In the genomic region with DNA sequence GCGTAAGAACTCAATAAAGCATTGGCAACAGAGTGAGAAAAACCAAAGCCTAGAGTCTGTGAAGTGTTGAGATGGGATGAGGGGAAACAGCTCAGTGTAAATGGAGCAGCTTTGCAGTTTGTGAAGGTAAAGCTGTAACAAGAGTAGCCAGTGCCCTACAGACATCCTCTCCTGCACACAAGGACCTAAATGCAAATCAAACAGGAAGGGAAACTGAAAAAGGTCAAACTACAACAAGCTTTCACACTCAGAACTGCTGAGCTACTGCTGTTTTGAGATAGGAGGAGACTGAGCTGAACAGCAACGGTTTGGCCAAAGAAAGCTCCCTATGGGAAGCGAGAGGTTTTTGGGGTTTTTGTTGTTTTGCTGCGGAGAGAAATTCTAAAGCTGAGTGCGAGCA, we compare ENCODE assay signal across 27 mouse cellular contexts. TPM values are rescaled to one million over a fixed set of nuclear protein-coding genes. Genes with fewer than 3 reads are reported as not detected.
DNase-seq lines count a peak whose midpoint lies in the region; ATAC-seq and TF ChIP-seq lines count a peak whose summit lies in the region.
"Had no signal": no experiment of that assay in that cellular context is flagged by ENCODE, and none has a peak within 500 bp of the region (broad histone marks: within the 10 kb centered on the region; RNA-seq: fewer than 3 reads in every experiment).

No protein-coding gene starts in this region.

- peak; percentile 82 for DNase-seq in A20 (ENCODE audit: low read depth, low spot score)
- no peak for DNase-seq in testis, postnatal 10 days (ENCODE audit: low spot score)
- no peak for DNase-seq in hindbrain, embryonic 10.5 days (ENCODE audit: low spot score)
- DNase-seq: adrenal gland, postnatal 10 days; cerebellum, adult 11-12 months; cerebellum, postnatal 10 days; gastrocnemius, postnatal 10 days; heart, postnatal 10 days; kidney, adult 2 months; layer of hippocampus, postnatal 36 days; lung, postnatal 14 days; right cerebral cortex, adult 18-20 months; right cerebral cortex, postnatal 4 days; thymus, postnatal 36 days had no signal

- H3K9me3 ChIP-seq in intestine, postnatal 0 days (ENCODE audit: control insufficient read depth) = no peaks in the 10 kb centered on the region
- H3K9me3 ChIP-seq in intestine, embryonic 16.5 days (ENCODE audit: control insufficient read depth, low read length) = no peaks in the 10 kb centered on the region
- no peaks in the 10 kb centered on the region for H3K9me3 ChIP-seq in liver, embryonic 16.5 days (replicated peaks; ENCODE audit: control insufficient read depth, low read length)
- no peaks in the 10 kb centered on the region for H3K9me3 ChIP-seq in midbrain, embryonic 16.5 days (replicated peaks; ENCODE audit: control insufficient read depth, low read length, poor library complexity, severe bottlenecking)
- no peaks in the 10 kb centered on the region for H3K9me3 ChIP-seq in hindbrain, embryonic 10.5 days
- H3K9me3 ChIP-seq: forebrain, embryonic 10.5 days; heart, embryonic 12.5 days; midbrain, embryonic 15.5 days had no signal

- no peak overlapping the region for H3K4me3 ChIP-seq in intestine, postnatal 0 days (ENCODE audit: low read depth, low read length)
- no peak overlapping the region for H3K4me3 ChIP-seq in intestine, embryonic 16.5 days (ENCODE audit: low read length)
- H3K4me3 ChIP-seq in bone marrow, adult 2 months (replicated peaks; ENCODE audit: control insufficient read depth, low read depth, low read length) = no peak overlapping the region
- no peak overlapping the region for H3K4me3 ChIP-seq in liver, embryonic 16.5 days (ENCODE audit: low read depth, low read length)
- no peak overlapping the region for H3K4me3 ChIP-seq in midbrain, embryonic 16.5 days (ENCODE audit: low read depth, low read length)
- no peak overlapping the region for H3K4me3 ChIP-seq in hindbrain, embryonic 10.5 days
- H3K4me3 ChIP-seq: forebrain, embryonic 10.5 days; heart, embryonic 12.5 days; midbrain, embryonic 15.5 days had no signal

- no peak for ATAC-seq in intestine, postnatal 0 days
- no peak for ATAC-seq in intestine, embryonic 16.5 days
- ATAC-seq in liver, embryonic 16.5 days (ENCODE audit: low read depth) = no peak
- no peak for ATAC-seq in midbrain, embryonic 16.5 days
- ATAC-seq: activated CD4-positive, CD25-positive, alpha-beta regulatory T cell, adult 4 months; CD4-positive, CD25-positive, alpha-beta regulatory T cell, adult 4 months; forebrain, embryonic 16.5 days; midbrain, embryonic 15.5 days had no signal

- H3K27me3 ChIP-seq in intestine, postnatal 0 days (replicated peaks; ENCODE audit: control insufficient read depth, insufficient read depth, low read length) = no peaks in the 10 kb centered on the region
- no peaks in the 10 kb centered on the region for H3K27me3 ChIP-seq in intestine, embryonic 16.5 days (replicated peaks; ENCODE audit: control insufficient read depth, insufficient read depth, low read length)
- H3K27me3 ChIP-seq in liver, embryonic 16.5 days (ENCODE audit: control insufficient read depth, insufficient read depth, low read depth, low read length) = no peaks in the 10 kb centered on the region
- no peaks in the 10 kb centered on the region for H3K27me3 ChIP-seq in midbrain, embryonic 16.5 days (ENCODE audit: control insufficient read depth, insufficient read depth, low read depth, low read length)
- H3K27me3 ChIP-seq in hindbrain, embryonic 10.5 days (ENCODE audit: insufficient read depth, poor library complexity, severe bottlenecking) = no peaks in the 10 kb centered on the region
- H3K27me3 ChIP-seq: heart, embryonic 12.5 days; midbrain, embryonic 15.5 days had no signal

- TF ChIP-seq CTCF in intestine, postnatal 0 days (IDR thresholded peaks at IDR 0.05; ENCODE audit: low read depth) = no peak
- TF ChIP-seq CTCF in bone marrow, adult 2 months (IDR thresholded peaks at IDR 0.05; ENCODE audit: control insufficient read depth, insufficient read depth, low read length) = no peak

- 0 out of 2 replicates have a peak overlapping the region, but pooled peaks have one; percentile 8 for H3K27ac ChIP-seq in intestine, postnatal 0 days (ENCODE audit: low read depth, low read length)
- no peak overlapping the region for H3K27ac ChIP-seq in intestine, embryonic 16.5 days (ENCODE audit: low read length)
- H3K27ac ChIP-seq in bone marrow, adult 2 months (ENCODE audit: control insufficient read depth, insufficient read depth, low read depth, low read length, poor library complexity) = peak overlapping the region; percentile 73
- H3K27ac ChIP-seq in liver, embryonic 16.5 days (ENCODE audit: low read length) = peak overlapping the region; percentile 32; the same call in 1 of the 2 replicates
- no peak overlapping the region for H3K27ac ChIP-seq in midbrain, embryonic 16.5 days (ENCODE audit: low read length)
- no peak overlapping the region for H3K27ac ChIP-seq in hindbrain, embryonic 10.5 days
- H3K27ac ChIP-seq: forebrain, embryonic 10.5 days; kidney, postnatal 0 days; liver, embryonic 14.5 days; midbrain, embryonic 15.5 days had no signal

- no peak overlapping the region for H3K4me2 ChIP-seq in intestine, postnatal 0 days (replicated peaks; ENCODE audit: low read depth)
- H3K4me2 ChIP-seq in intestine, embryonic 16.5 days (ENCODE audit: low read depth, low read length) = no peak overlapping the region
- H3K4me2 ChIP-seq in liver, embryonic 16.5 days (ENCODE audit: low read depth, low read length) = no peak overlapping the region
- H3K4me2 ChIP-seq in midbrain, embryonic 16.5 days (ENCODE audit: low read length) = no peak overlapping the region
- H3K4me2 ChIP-seq: heart, embryonic 12.5 days; midbrain, embryonic 15.5 days had no signal

- no peaks in the 10 kb centered on the region for H3K4me1 ChIP-seq in intestine, postnatal 0 days (replicated peaks; ENCODE audit: control insufficient read depth, insufficient read depth, low read length)
- H3K4me1 ChIP-seq in intestine, embryonic 16.5 days (ENCODE audit: control insufficient read depth, insufficient read depth, low read length) = peaks cover 6% of the 10 kb centered on the region; the same call in 1 of the 2 replicates
- H3K4me1 ChIP-seq in bone marrow, adult 2 months (ENCODE audit: control insufficient read depth, insufficient read depth, low read length) = peaks cover 2% of the 10 kb centered on the region; the same call in 1 of the 2 replicates
- peaks cover 9% of the 10 kb centered on the region for H3K4me1 ChIP-seq in liver, embryonic 16.5 days (ENCODE audit: control insufficient read depth, low read depth, low read length)
- peaks cover 11% of the 10 kb centered on the region for H3K4me1 ChIP-seq in midbrain, embryonic 16.5 days (ENCODE audit: control insufficient read depth, insufficient read depth, low read length)
- peaks cover 16% of the 10 kb centered on the region for H3K4me1 ChIP-seq in hindbrain, embryonic 10.5 days (replicated peaks)

- WGBS in intestine, postnatal 0 days = 93% methylated on average over 5 of the region's 5 CpGs
- WGBS in intestine, embryonic 16.5 days = 93% methylated on average over 5 of the region's 5 CpGs
- WGBS in bone marrow, adult 2 months = 88% methylated on average over 5 of the region's 5 CpGs
- WGBS in liver, embryonic 16.5 days (ENCODE audit: insufficient replicate concordance) = 81% methylated on average over 5 of the region's 5 CpGs
- 93% methylated on average over 5 of the region's 5 CpGs for WGBS in midbrain, embryonic 16.5 days
- 91% methylated on average over 5 of the region's 5 CpGs for WGBS in hindbrain, embryonic 10.5 days

- no peak for TF ChIP-seq POLR2A in bone marrow, adult 2 months (IDR thresholded peaks at IDR 0.05; ENCODE audit: borderline replicate concordance, control insufficient read depth, low read depth, low read length)

- no peak overlapping the region for H3K9ac ChIP-seq in intestine, postnatal 0 days (ENCODE audit: low read depth, low read length)
- no peak overlapping the region for H3K9ac ChIP-seq in intestine, embryonic 16.5 days (ENCODE audit: low read depth, low read length)
- no peak overlapping the region for H3K9ac ChIP-seq in liver, embryonic 16.5 days (ENCODE audit: low read depth, low read length)
- H3K9ac ChIP-seq in midbrain, embryonic 16.5 days (ENCODE audit: low read depth, low read length) = no peak overlapping the region
- H3K9ac ChIP-seq: heart, embryonic 12.5 days; liver, embryonic 14.5 days; midbrain, embryonic 15.5 days had no signal

- peaks cover 32% of the 10 kb centered on the region for H3K36me3 ChIP-seq in intestine, postnatal 0 days (ENCODE audit: control insufficient read depth, insufficient read depth)
- peaks cover 10% of the 10 kb centered on the region for H3K36me3 ChIP-seq in intestine, embryonic 16.5 days (ENCODE audit: control insufficient read depth, insufficient read depth, low read length)
- H3K36me3 ChIP-seq in liver, embryonic 16.5 days (ENCODE audit: control insufficient read depth, insufficient read depth) = peaks cover 24% of the 10 kb centered on the region
- peaks cover 10% of the 10 kb centered on the region for H3K36me3 ChIP-seq in midbrain, embryonic 16.5 days (ENCODE audit: control insufficient read depth, insufficient read depth, low read length)
- peaks cover 86% of the 10 kb centered on the region for H3K36me3 ChIP-seq in hindbrain, embryonic 10.5 days

RNA-seq across cellular contexts. Expression of gene Zbtb3, which starts 4.5 kb away (rescaled TPM):
- 1.9 and 2.0 TPM in 2 replicates for polyA plus RNA-seq in intestine, postnatal 0 days (2015; fragmentation: Nextera tagmentation; extraction: Ambion mirVana)
- polyA plus RNA-seq in intestine, embryonic 16.5 days (2015; fragmentation: Nextera tagmentation; extraction: Ambion mirVana) = 3.6 and 4.1 TPM in 2 replicates
- polyA plus RNA-seq in bone marrow, adult 2 months (2011; ENCODE audit: insufficient read depth, insufficient read length, low replicate concordance, missing spikeins) = 1.1 and 3.0 TPM in 2 replicates
- polyA plus RNA-seq in liver, embryonic 16.5 days (2015; fragmentation: Nextera tagmentation; extraction: Ambion mirVana) = 1.0 and 1.5 TPM in 2 replicates
- 7.6 and 8.9 TPM in 2 replicates for polyA plus RNA-seq in midbrain, embryonic 16.5 days (2015; fragmentation: Nextera tagmentation; extraction: Ambion mirVana)
- polyA plus RNA-seq in hindbrain, embryonic 10.5 days (2016; fragmentation: Nextera tagmentation; extraction: Ambion mirVana) = 7.2 and 8.3 TPM in 2 replicates

RNA-seq across cellular contexts. Expression of gene Polr2g, which starts 8.4 kb away (rescaled TPM):
- polyA plus RNA-seq in intestine, postnatal 0 days (2015; fragmentation: Nextera tagmentation; extraction: Ambion mirVana) = 114 and 115 TPM in 2 replicates
- polyA plus RNA-seq in intestine, embryonic 16.5 days (2015; fragmentation: Nextera tagmentation; extraction: Ambion mirVana) = 130 and 138 TPM in 2 replicates
- polyA plus RNA-seq in bone marrow, adult 2 months (2011; ENCODE audit: insufficient read depth, insufficient read length, low replicate concordance, missing spikeins) = 38.0 and 61.1 TPM in 2 replicates
- polyA plus RNA-seq in liver, embryonic 16.5 days (2015; fragmentation: Nextera tagmentation; extraction: Ambion mirVana) = 56.4 and 64.8 TPM in 2 replicates
- 136 and 140 TPM in 2 replicates for polyA plus RNA-seq in midbrain, embryonic 16.5 days (2015; fragmentation: Nextera tagmentation; extraction: Ambion mirVana)
- 189 and 194 TPM in 2 replicates for polyA plus RNA-seq in hindbrain, embryonic 10.5 days (2016; fragmentation: Nextera tagmentation; extraction: Ambion mirVana)

RNA-seq across cellular contexts. Expression of gene Ttc9c, which starts 12.3 kb away (rescaled TPM):
- 18.2 and 19.9 TPM in 2 replicates for polyA plus RNA-seq in intestine, postnatal 0 days (2015; fragmentation: Nextera tagmentation; extraction: Ambion mirVana)
- 36.0 and 44.0 TPM in 2 replicates for polyA plus RNA-seq in intestine, embryonic 16.5 days (2015; fragmentation: Nextera tagmentation; extraction: Ambion mirVana)
- polyA plus RNA-seq in bone marrow, adult 2 months (2011; ENCODE audit: insufficient read depth, insufficient read length, low replicate concordance, missing spikeins) = 18.1 and 20.3 TPM in 2 replicates
- polyA plus RNA-seq in liver, embryonic 16.5 days (2015; fragmentation: Nextera tagmentation; extraction: Ambion mirVana) = 21.6 and 22.9 TPM in 2 replicates
- 55.0 and 61.6 TPM in 2 replicates for polyA plus RNA-seq in midbrain, embryonic 16.5 days (2015; fragmentation: Nextera tagmentation; extraction: Ambion mirVana)
- 52.0 and 67.5 TPM in 2 replicates for polyA plus RNA-seq in hindbrain, embryonic 10.5 days (2016; fragmentation: Nextera tagmentation; extraction: Ambion mirVana)

RNA-seq across cellular contexts. Expression of gene Hnrnpul2, which starts 13.0 kb away (rescaled TPM):
- 5.4 and 6.0 TPM in 2 replicates for polyA plus RNA-seq in intestine, postnatal 0 days (2015; fragmentation: Nextera tagmentation; extraction: Ambion mirVana)
- 3.7 and 4.3 TPM in 2 replicates for polyA plus RNA-seq in intestine, embryonic 16.5 days (2015; fragmentation: Nextera tagmentation; extraction: Ambion mirVana)
- 62.2 and 84.9 TPM in 2 replicates for polyA plus RNA-seq in bone marrow, adult 2 months (2011; ENCODE audit: insufficient read depth, insufficient read length, low replicate concordance, missing spikeins)
- 1.8 and 2.1 TPM in 2 replicates for polyA plus RNA-seq in liver, embryonic 16.5 days (2015; fragmentation: Nextera tagmentation; extraction: Ambion mirVana)
- polyA plus RNA-seq in midbrain, embryonic 16.5 days (2015; fragmentation: Nextera tagmentation; extraction: Ambion mirVana) = 5.3 and 6.2 TPM in 2 replicates
- polyA plus RNA-seq in hindbrain, embryonic 10.5 days (2016; fragmentation: Nextera tagmentation; extraction: Ambion mirVana) = 4.1 and 4.5 TPM in 2 replicates

RNA-seq across cellular contexts. Expression of gene Taf6l, which starts 20.6 kb away (rescaled TPM):
- polyA plus RNA-seq in intestine, postnatal 0 days (2015; fragmentation: Nextera tagmentation; extraction: Ambion mirVana) = 12.0 and 13.2 TPM in 2 replicates
- polyA plus RNA-seq in intestine, embryonic 16.5 days (2015; fragmentation: Nextera tagmentation; extraction: Ambion mirVana) = 24.0 and 25.0 TPM in 2 replicates
- polyA plus RNA-seq in bone marrow, adult 2 months (2011; ENCODE audit: insufficient read depth, insufficient read length, low replicate concordance, missing spikeins) = 6.4 and 14.7 TPM in 2 replicates
- polyA plus RNA-seq in liver, embryonic 16.5 days (2015; fragmentation: Nextera tagmentation; extraction: Ambion mirVana) = 10.0 and 11.0 TPM in 2 replicates
- polyA plus RNA-seq in midbrain, embryonic 16.5 days (2015; fragmentation: Nextera tagmentation; extraction: Ambion mirVana) = 30.7 and 32.9 TPM in 2 replicates
- 43.8 and 44.2 TPM in 2 replicates for polyA plus RNA-seq in hindbrain, embryonic 10.5 days (2016; fragmentation: Nextera tagmentation; extraction: Ambion mirVana)

Comparison
In these comparisons a context has a peak if more than half of its experiments do, and no peak if none do; other contexts are left out.
1. H3K27ac ChIP-seq: peak in intestine, postnatal 0 days (single experiment), bone marrow, adult 2 months (single experiment) and liver, embryonic 16.5 days (single experiment); none in intestine, embryonic 16.5 days (single experiment), midbrain, embryonic 16.5 days (single experiment) and hindbrain, embryonic 10.5 days (single experiment).